Mouse (Mus musculus) adipocyte (in vitro differentiated cells): Measurements from ENCODE around the gene Nalcn.

Experiments used
- DNase-seq: peaks from one replicate; pipeline ENCODE4 v3.0.0-alpha.2; 2016; ENCODE audit warnings: low spot score

Gene Nalcn

DNA sequence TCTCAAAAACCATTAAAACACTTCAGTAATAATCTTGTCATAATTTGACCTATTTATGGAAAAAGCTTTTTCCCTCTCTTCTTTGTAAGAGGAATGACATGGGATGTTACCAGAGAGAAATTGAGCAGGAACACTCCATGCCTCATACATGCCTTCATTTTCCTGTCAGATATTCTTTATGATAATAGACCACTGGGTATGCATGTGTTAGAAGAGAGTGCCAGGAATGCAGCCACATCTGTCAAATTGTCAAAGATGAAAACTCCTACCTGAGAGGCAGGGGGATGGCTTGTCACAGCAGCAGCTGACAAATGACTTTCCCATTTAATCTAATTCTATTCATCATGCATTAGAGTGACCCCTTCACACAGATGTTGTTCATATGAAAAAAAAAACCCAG is 131.4 kb downstream of the Nalcn start:
- DNase-seq: no peak

- no peak for DNase-seq
Observed at GRCm38 (mm10) chr14:123488575-123489207, 138.3 kb downstream of the Nalcn start.

- no peak for DNase-seq
Observed at GRCm38 (mm10) chr14:123462026-123462425, 164.9 kb downstream of the Nalcn start.

DNA sequence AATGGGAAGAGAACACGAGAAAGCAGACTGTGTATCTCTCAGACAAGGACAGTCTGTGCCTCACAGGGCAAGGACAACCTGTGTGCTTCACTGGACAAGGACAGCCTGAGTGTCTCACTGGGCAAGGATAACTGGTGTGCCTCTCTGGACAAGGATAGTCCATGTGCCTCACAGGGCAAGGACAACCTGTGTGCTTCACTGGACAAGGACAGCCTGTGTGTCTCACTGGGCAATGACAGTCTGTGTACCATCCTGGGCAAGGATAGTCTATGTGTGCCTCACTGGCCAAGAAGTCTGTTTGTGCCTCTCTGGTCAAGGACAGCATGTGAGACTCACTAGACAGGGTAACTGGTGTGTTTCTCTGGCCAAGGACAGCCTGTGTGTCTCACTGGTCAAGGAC is 180.9 kb downstream of the Nalcn start:
- DNase-seq: no peak

- no peak for DNase-seq
Observed at GRCm38 (mm10) chr14:123435542-123435941, 191.4 kb downstream of the Nalcn start.

DNA sequence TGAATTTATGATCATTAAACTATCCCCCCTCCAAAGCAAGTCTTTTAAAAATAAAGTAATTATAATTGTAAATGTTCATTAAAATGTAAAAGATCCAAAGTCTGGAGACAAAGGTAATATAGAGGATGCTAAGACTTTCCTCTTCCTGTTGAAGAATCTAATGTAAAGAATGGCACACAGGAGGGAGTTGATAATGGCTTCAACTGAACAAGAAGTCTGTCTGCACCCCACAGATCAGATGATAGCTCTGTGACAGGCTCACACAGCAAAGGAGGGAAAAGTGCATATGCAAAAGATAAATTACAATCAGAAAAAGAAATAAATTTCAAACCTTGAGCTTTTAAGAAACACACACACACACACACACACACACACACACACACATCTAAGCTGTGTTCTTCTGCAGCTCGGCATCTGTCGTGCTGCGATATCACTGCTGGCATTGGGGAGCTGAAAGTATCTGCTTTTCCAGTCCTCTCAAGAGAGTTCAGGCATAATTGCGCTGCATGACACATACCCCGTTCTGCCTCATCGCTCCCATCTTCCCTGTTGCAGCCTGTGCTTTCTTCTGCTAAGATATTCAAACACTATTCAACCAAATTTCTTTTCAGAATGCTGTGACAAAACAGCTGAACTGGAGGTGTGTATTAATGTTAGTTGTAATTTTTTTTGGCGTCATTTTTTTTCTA is 250.6 kb downstream of the Nalcn start:
- no peak for DNase-seq

DNA sequence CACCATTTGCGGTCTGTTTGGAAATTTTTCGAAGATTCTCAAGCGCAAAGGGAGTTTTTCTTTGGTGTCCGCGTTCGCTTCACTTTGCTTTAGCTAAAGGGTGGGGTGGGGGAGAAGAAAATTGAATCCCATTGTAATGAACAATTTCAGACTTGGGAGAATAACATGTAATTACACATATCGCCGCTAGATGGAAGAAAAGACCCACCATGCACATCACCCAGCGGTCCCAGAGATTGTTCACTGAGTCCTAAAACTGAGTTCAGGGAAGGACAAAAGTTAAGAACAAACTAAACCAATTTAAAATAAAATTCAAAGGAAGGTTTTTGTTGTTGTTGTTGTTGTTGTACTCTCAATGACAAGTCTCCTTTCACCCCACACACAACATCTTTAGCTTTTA is 255.4 kb downstream of the Nalcn start:
- DNase-seq: peak; percentile 56

GRCm38 (mm10) chr14:123359691-123360090 is 267.3 kb downstream of the Nalcn start:
- DNase-seq: no peak

DNA sequence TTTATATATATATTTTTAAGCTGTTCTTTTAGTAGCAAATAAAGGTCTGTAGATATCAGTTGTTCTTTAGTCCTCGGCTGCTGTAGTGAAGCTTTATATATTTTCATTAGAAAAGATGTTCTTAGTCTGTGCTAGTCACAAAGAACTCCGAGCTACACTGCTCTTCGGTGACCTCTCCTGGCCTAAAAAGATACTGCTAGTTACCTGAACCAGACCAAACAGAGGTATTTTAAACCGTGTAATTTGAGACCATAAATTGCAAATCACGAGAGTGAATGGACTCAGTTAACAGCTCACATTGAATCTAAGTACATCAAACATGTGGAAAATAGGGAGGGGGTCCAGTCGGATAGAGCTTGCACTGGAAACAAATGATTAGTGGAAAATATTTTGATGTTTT is 274.0 kb downstream of the Nalcn start:
- DNase-seq: peak; percentile 30

- DNase-seq: no peak
Observed at GRCm38 (mm10) chr14:123331841-123332240, 295.1 kb downstream of the Nalcn start.

- DNase-seq: peak; percentile 48
Observed at GRCm38 (mm10) chr14:123314369-123314768, 312.6 kb downstream of the Nalcn start.

GRCm38 (mm10) chr14:123312371-123312770 is 314.6 kb downstream of the Nalcn start:
- DNase-seq: no peak

- no peak for DNase-seq
Observed at GRCm38 (mm10) chr14:123296068-123296467, 330.9 kb downstream of the Nalcn start.

GRCm38 (mm10) chr14:123291118-123292007 is 335.6 kb downstream of the Nalcn start:
- DNase-seq: no peak

DNA sequence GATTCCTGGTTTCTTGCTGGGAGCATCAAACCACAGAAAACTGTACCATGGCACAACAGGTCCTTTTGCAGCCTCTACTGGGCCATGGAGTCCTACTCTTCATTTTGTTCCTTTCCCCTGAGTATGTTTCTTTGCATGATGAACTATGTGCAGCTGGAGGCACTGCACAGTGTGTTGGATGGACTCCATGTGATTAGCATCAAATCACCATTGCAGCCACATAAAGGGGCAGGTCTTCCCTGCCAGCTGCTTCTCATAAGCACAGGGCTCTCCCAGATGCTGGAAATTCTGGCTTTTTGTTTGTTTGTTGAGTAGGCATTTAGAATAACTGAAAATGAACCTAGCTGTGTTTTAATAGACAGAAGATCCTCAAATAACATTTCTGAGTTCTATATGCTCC is 344.8 kb downstream of the Nalcn start:
- DNase-seq: no peak

- DNase-seq: peak; percentile 19
Observed at GRCm38 (mm10) chr14:123272121-123272520, 354.8 kb downstream of the Nalcn start.

DNA sequence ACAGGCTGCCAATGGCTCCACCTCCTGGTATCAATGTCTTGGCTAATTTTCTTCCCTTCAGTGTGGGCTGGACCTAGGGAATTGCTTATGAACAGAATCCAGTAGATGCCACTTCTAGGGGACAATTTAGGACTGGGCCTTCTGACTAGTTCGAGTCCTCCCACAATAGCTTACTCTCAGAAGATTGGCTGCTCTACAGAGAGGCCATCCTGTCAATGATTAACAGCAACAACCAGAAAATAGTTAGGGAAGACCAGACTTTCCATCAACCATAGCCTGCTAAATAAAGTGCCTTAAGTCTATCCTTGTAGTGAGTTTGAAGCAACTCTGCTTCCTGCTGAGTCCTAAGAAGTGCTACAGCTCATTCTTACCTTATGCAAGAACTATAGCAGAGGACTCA is 386.2 kb downstream of the Nalcn start:
- no peak for DNase-seq

- DNase-seq: peak; percentile 87
Observed at GRCm38 (mm10) chr14:123239945-123240344, 387.0 kb downstream of the Nalcn start.

DNA sequence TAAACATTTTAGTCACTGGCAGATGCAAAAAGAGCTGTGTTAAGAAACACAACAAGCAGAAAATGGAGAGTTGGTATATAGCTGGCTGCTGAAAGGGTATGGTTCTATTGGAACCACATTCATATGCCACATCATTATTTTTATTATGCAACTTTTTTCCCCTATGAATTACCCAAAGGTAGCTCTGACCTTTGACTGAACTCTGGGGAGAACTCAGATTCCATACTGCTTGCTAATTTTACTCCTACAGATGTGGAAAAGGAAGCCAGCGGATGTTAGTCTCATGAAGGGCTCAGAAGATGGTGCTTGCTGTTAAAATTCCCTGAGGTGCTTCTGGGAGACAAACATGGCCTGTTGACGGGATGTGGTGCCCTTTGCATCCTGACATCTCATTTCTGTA is 389.9 kb downstream of the Nalcn start:
- no peak for DNase-seq

DNA sequence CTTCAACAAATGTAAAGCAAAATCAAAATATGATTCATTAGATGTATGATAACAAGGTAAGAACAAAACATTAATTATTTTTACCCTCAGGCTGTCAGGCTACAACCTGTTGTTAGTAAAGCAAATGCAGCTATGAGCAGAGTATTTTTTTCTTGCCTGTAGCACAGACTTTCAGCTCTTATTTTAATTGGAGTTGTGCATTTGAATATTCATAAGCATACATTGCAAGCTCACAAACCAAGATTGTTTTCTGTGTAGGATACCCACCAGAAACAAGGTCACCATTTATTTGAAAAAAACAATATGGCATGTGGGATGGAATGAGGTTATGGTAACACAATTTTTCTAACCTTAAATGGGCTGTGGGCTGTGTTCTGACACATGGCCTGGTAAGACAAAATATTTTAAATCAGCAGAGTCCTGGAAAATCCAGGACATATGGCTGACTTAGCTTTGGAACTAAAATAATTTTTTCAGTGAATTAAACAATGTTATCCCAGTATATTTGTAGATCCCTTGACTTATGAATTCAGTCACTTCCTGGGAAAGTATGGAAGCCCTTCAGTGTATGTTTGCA is 394.2 kb downstream of the Nalcn start:
- no peak for DNase-seq
